Mouse (Mus musculus) testis, postnatal 10 days (tissue): ENCODE data around the gene Znhit3.

Source experiments
- DNase-seq: peaks from one replicate; pipeline ENCODE4 v3.0.0; 2021; ENCODE audit warnings: low spot score

Znhit3 gene

GRCm38 (mm10) chr11:84916053-84916702 lies at the start of gene Znhit3:
TSS of gene Znhit3 (minus strand) at chr11:84916366.
- DNase-seq = peak; percentile 83

DNA sequence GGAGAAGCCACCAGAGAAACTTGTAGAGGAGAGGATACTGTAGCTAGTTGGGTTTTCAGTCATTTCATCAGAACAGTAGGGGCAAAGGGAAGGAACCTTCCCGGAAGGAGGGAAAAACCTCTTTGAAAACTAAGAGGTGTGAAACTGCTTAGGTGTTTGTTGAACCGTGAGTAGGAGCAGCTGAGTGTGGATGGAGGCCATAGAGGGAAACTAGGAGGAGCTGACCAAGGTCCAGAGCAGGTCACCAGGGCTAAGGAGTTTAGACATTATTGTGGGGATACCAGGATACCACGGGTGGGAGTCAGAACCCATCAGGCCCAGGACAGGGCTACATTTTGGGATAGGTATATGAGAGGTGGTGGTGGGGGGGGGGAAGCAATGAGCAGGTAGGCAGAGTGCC lies 47.4 kb upstream of the Znhit3 start:
- no peak for DNase-seq

- no peak for DNase-seq
Observed at GRCm38 (mm10) chr11:84962536-84962935, 46.4 kb upstream of the Znhit3 start.

- no peak for DNase-seq
Observed at GRCm38 (mm10) chr11:84961571-84961970, 45.4 kb upstream of the Znhit3 start.

- DNase-seq = no peak
Observed at GRCm38 (mm10) chr11:84960780-84961179, 44.6 kb upstream of the Znhit3 start.

DNA sequence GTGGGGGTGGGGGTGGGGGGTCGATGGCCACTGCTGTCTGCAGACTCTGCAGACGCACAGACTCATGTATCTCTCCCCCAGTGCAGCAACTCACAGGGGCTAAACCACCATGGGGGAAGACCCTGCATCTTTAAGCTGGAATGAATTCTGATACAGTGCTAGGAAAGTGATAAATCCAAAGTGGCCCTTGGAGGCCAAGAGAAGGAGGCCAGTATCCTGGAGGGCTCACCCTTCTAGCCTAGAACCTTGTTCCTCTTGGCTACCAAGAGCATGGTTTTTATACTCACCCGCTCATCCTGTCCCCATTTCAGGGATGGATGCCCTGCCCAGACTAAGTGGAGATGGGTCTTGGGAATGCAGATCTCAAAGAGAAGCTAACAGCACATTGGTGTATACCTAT lies 44.1 kb upstream of the Znhit3 start:
- no peak for DNase-seq

- no peak for DNase-seq
Observed at GRCm38 (mm10) chr11:84959701-84960181, 43.6 kb upstream of the Znhit3 start.

- no peak for DNase-seq
Observed at GRCm38 (mm10) chr11:84959181-84959580, 43.0 kb upstream of the Znhit3 start.

- no peak for DNase-seq
Observed at GRCm38 (mm10) chr11:84958271-84958630, 42.1 kb upstream of the Znhit3 start.

DNA sequence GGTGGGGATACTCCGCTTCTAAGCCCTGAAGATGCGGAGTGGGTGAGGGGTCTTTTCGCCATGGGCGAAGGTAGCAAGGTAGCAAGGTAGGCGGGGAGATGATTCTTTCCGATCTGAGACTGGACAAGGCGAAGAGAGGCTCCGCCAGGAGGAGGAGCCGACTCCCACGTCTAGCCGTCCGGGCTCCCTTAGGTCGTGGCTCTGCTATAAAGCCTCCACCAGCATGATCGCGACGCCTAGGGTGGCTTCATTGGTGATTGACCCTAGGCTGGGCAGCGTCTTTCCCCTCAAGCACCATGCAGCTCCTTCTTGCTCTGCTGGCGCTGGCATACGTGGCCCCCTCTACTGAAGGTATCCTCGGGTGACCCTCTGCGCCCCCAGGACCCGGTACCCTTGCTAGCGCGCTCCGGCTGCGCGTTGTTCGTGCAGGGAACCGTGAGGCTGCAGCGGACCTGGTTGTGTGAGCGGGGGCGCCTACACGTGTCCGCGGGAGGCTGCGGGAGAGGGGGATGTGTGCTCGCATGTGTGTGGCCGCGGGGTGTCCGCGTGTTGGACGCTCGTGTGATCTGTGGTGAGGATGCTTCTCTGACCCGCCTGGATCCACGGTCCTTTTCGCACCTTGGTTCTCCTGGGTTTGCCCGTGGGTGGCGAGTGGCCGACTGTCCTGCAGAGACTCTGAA lies 41.6 kb upstream of the Znhit3 start, which contains the start of gene Car4:
Gene Car4 (plus strand): TSS at position 196 of the 680 bp plus-strand sequence.
- DNase-seq = no peak

GRCm38 (mm10) chr11:84957171-84957570 lies 41.0 kb upstream of the Znhit3 start:
- no peak for DNase-seq

DNA sequence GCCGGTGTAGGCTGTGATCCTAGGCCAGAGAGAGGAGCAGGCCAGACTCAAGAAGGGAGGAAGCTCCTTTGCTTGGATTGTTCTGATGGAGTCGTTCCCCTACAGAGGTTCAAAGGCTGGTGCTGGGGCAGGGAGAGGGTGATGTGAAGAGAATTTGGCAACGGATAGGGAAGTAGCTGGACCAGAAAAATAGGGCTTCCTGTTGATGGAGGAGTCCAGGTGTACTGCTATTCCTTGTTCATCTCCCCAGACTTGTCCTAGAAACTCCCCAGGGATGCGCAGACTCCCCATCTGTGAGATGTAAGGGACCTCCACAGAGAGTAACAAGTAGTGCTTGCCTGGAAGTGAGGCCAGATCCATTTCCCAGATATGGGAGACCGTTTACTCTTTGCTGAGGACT lies 40.2 kb upstream of the Znhit3 start:
- DNase-seq = no peak

- DNase-seq = no peak
Observed at GRCm38 (mm10) chr11:84952611-84953010, 36.4 kb upstream of the Znhit3 start.

- no peak for DNase-seq
Observed at GRCm38 (mm10) chr11:84948526-84948925, 32.4 kb upstream of the Znhit3 start.

DNA sequence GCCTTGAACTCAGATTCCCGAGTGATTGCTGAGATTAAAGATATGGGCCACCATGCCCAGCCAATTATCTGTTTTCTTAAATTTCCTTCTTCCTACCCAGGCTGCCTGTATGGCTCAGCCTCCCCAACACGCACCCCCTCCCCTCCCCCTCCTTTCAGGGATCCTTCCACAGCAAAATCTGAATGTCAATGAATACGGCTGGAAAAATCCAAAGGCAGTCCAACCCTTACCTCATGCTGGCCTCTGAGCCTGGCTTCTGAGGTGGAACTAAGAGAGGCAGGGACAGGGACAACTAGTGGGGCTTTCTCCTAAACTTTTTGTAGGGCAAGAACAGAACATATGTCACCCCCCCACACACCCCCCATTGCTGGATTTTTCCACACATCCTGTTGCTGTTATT lies 31.9 kb upstream of the Znhit3 start:
- no peak for DNase-seq

GRCm38 (mm10) chr11:84947206-84947605 lies 31.0 kb upstream of the Znhit3 start:
- no peak for DNase-seq

GRCm38 (mm10) chr11:84945841-84946240 lies 29.7 kb upstream of the Znhit3 start:
- no peak for DNase-seq

GRCm38 (mm10) chr11:84944639-84945435 lies 28.7 kb upstream of the Znhit3 start:
- DNase-seq = no peak

- DNase-seq = peak; percentile 89
Observed at GRCm38 (mm10) chr11:84943948-84944347, 27.8 kb upstream of the Znhit3 start.

GRCm38 (mm10) chr11:84940140-84940539 lies 24.0 kb upstream of the Znhit3 start:
- DNase-seq = no peak

DNA sequence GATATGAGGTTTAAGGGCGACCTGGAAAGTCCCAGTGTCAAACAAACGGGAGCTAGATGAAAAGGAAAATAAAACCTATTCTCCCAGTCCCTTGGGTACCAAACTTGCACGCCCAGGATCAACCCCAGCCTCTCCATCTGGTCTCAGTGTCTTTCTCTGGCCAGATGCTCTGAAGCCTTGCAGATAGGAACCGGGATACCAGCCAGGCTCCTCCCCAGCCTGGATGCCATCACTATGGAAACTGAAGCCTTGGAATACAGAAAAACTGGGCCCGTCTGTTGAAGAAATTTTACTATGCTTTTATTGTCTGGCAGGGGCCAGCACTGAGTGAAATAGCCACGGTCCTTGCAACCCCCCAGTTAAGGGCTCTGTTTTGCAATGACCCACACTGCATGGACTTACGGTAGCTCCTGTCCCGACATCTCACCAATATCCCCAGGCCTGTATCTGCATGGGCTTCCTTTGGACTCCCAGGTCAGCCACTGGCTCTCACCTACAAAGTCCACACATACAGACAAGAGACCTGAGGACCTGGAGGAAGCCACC lies 23.4 kb upstream of the Znhit3 start:
- DNase-seq = no peak

DNA sequence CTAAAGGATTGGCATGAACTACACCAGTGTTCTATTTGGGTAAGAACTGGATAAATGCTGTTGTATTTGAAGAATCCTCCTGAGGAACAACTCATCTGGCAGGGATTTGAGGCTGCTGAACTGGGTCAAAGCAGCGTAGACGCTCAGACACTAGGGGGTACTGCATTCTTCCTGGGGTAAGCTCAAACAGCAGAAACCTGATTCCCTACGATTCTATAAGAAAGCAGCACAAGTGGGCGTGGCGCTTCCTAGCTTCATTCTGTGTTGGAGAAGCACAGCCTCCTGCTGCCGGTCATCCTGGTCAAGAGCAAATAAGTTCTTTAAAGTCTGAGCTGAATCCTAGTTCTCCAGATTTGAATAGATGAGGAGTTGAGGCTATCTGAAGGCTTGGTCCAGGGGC lies 16.1 kb upstream of the Znhit3 start:
- no peak for DNase-seq

DNA sequence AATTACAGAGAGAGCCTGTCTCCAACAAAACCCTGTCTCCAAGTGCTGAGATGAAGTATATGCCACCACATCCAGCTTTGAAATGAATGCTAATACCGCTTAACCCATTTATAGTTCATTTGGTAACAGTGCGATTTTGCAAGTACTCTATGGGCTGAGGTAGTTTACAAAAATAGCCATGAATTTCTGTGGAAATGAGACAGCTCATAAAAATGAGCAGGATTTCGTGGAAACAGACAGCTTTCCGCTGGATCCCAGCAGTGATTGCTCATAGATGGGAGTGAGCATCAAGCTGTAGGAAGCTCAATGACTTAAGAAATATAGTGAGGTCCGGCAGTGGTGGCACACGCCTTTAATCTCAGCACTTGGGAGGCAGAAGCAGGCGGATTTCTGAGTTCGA lies 4.8 kb upstream of the Znhit3 start:
- no peak for DNase-seq
